Comparison of ENCODE assay signal across 8 mouse cellular contexts in the genomic region with DNA sequence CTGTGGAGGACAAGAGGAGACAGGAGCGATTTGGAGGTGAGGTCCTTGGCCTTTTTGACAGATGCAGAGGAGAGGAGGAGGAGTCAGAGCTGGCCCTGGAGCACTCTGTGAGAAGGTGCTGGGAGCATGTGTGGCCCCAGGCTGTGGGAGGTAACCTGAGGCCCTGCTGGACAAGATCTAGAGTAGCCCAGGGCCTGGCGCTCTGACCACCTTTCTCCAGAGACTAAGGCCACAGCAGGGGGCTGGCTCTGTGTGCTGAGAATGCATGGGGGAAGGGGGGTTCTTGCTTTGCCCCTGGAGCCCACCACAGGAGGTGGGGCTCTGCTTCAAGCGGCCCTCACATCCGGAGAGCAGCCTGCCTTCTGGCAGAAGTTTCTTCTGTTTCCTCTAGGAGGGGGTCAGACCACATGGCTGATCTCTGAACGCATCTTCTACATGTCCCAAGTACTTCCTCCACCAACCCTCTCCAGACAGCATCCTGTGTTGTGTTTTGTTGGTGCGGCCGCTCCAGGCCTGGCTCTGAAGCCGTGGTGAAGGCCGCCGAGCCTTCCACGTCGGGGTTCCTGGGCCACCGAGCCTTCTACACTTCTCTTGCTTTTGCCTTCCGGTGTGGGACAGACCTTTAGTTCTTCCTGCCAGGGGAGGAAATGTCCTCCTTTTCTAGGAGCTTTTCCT. TPM values are rescaled to one million over a fixed set of nuclear protein-coding genes. Genes with fewer than 3 reads are reported as not detected.
A peak's percentile ranks its signal among the peaks of the same experiment; 100 is the strongest.
DNase-seq lines count a peak whose midpoint lies in the region; ATAC-seq and TF ChIP-seq lines count a peak whose summit lies in the region.
"Had no signal": no experiment of that assay in that cellular context is flagged by ENCODE, and none has a peak within 500 bp of the region (broad histone marks: within the 10 kb centered on the region; RNA-seq: fewer than 3 reads in every experiment).

No protein-coding gene starts in this region.

- no peaks in the 10 kb centered on the region for H3K9me3 ChIP-seq in liver, postnatal 0 days (ENCODE audit: low read length)

- no peaks in the 10 kb centered on the region for H3K27me3 ChIP-seq in spleen, adult 2 months (ENCODE audit: control insufficient read depth, insufficient read depth, low read length)
- H3K27me3 ChIP-seq in liver, postnatal 0 days (ENCODE audit: insufficient read depth, low read length), result no peaks in the 10 kb centered on the region

- H3K9ac ChIP-seq in liver, postnatal 0 days (replicated peaks), result no peak overlapping the region

- DNase-seq in spleen, adult 2 months (ENCODE audit: low read depth in 1 of 2, low spot score in 2 of 2), result peak in 1 of 2 experiments; percentile 48
- no peak for DNase-seq in spleen, adult 12 weeks (ENCODE audit: low spot score)
- DNase-seq in liver, postnatal 0 days, result no peak
- no peak for DNase-seq in adrenal gland, postnatal 25 days
- no peak for DNase-seq in right cerebral cortex, postnatal 36 days (ENCODE audit: low spot score in 2 of 2)
- DNase-seq: adrenal gland, postnatal 14 days had no signal

- TF ChIP-seq POLR2A in spleen, adult 2 months (IDR thresholded peaks at IDR 0.05; ENCODE audit: low read depth, low read length), result peak; percentile 33; the same call in 1 of the 2 replicates

- no peak for TF ChIP-seq CTCF in spleen, adult 2 months (IDR thresholded peaks at IDR 0.05; ENCODE audit: extremely low read depth, insufficient read depth, insufficient read length, insufficient replicate concordance)
- TF ChIP-seq CTCF in liver, postnatal 0 days (IDR thresholded peaks at IDR 0.05; ENCODE audit: low read depth), result no peak

- H3K27ac ChIP-seq in spleen, adult 2 months (ENCODE audit: insufficient read depth, low read length), result peak overlapping the region; percentile 99
- H3K27ac ChIP-seq in liver, postnatal 0 days (ENCODE audit: low read depth), result peak overlapping the region; percentile 69

- H3K4me3 ChIP-seq in spleen, adult 2 months (ENCODE audit: extremely low read depth, insufficient read depth, insufficient read length), result peak overlapping the region; percentile 24; the same call in 1 of the 2 replicates
- no peak overlapping the region for H3K4me3 ChIP-seq in liver, postnatal 0 days (ENCODE audit: low read depth, low read length)

- H3K36me3 ChIP-seq in spleen, adult 2 months (ENCODE audit: control insufficient read depth, insufficient read depth, low read length), result no peaks in the 10 kb centered on the region
- no peaks in the 10 kb centered on the region for H3K36me3 ChIP-seq in liver, postnatal 0 days (replicated peaks; ENCODE audit: insufficient read depth, low read length)

- H3K4me1 ChIP-seq in spleen, adult 2 months (ENCODE audit: control insufficient read depth, insufficient read depth, insufficient read length), result peaks cover 74% of the 10 kb centered on the region
- peaks cover 42% of the 10 kb centered on the region for H3K4me1 ChIP-seq in liver, postnatal 0 days (ENCODE audit: insufficient read depth)

- 12% methylated on average over 14 of the region's 14 CpGs for WGBS in spleen, adult 2 months
- 34% methylated on average over 14 of the region's 14 CpGs for WGBS in liver, postnatal 0 days (ENCODE audit: insufficient replicate concordance)

- ATAC-seq in common myeloid progenitor, adult 5-6 weeks (replicated peaks; ENCODE audit: low read depth, poor library complexity, severe bottlenecking), result peak; percentile 33
- peak; percentile 12; the same call in 1 of the 2 replicates for ATAC-seq in liver, postnatal 0 days
- ATAC-seq in megakaryocyte-erythroid progenitor cell, adult 5-6 weeks (replicated peaks; ENCODE audit: low FRiP score, low TSS enrichment, poor library complexity, severe bottlenecking), result no peak

- no peak for TF ChIP-seq EP300 in liver, postnatal 0 days (IDR thresholded peaks at IDR 0.05; ENCODE audit: low read depth)

- no peak overlapping the region for H3K4me2 ChIP-seq in liver, postnatal 0 days (ENCODE audit: low read depth, low read length)

RNA-seq across cellular contexts. Expression of a gene that starts 10.3 kb away (rescaled TPM):
- polyA plus RNA-seq in spleen, adult 2 months (2012; rRNA removed), result 1,465 and 2,211 TPM in 2 replicates
- 165 and 201 TPM in 2 replicates for total RNA-seq in common myeloid progenitor, adult 5-6 weeks (2017)
- 198 and 215 TPM in 2 replicates for polyA plus RNA-seq in liver, postnatal 0 days (2015; fragmentation: Nextera tagmentation; extraction: Ambion mirVana)
- 62.5 and 73.2 TPM in 2 replicates for total RNA-seq in adrenal gland, postnatal 25 days (2021)
- total RNA-seq in megakaryocyte-erythroid progenitor cell, adult 5-6 weeks (2014; fragmentation: Nextera tagmentation), result 87.3 and 101 TPM in 2 replicates
- total RNA-seq in megakaryocyte-erythroid progenitor cell, adult 5-6 weeks (2017), result 34.2 and 55.1 TPM in 2 replicates

RNA-seq across cellular contexts. Expression of a gene that starts 15.9 kb away (rescaled TPM):
- polyA plus RNA-seq in spleen, adult 2 months (2012; rRNA removed), result 33.7 and 43.0 TPM in 2 replicates
- 10.6 and 13.3 TPM in 2 replicates for total RNA-seq in common myeloid progenitor, adult 5-6 weeks (2017)
- 0.88 and 0.99 TPM in 2 replicates for polyA plus RNA-seq in liver, postnatal 0 days (2015; fragmentation: Nextera tagmentation; extraction: Ambion mirVana)
- total RNA-seq in adrenal gland, postnatal 25 days (2021), result 8.1 and 9.4 TPM in 2 replicates
- total RNA-seq in megakaryocyte-erythroid progenitor cell, adult 5-6 weeks (2014; fragmentation: Nextera tagmentation), result 17.9 and 21.8 TPM in 2 replicates
- 5.2 and 7.7 TPM in 2 replicates for total RNA-seq in megakaryocyte-erythroid progenitor cell, adult 5-6 weeks (2017)

RNA-seq across cellular contexts. Expression of a gene that starts 23.4 kb away (rescaled TPM):
- 400 and 461 TPM in 2 replicates for polyA plus RNA-seq in spleen, adult 2 months (2012; rRNA removed)
- total RNA-seq in common myeloid progenitor, adult 5-6 weeks (2017), result 215 and 234 TPM in 2 replicates
- 114 and 125 TPM in 2 replicates for polyA plus RNA-seq in liver, postnatal 0 days (2015; fragmentation: Nextera tagmentation; extraction: Ambion mirVana)
- total RNA-seq in adrenal gland, postnatal 25 days (2021), result 3.5 and 8.4 TPM in 2 replicates
- total RNA-seq in megakaryocyte-erythroid progenitor cell, adult 5-6 weeks (2014; fragmentation: Nextera tagmentation), result 34.9 and 43.4 TPM in 2 replicates
- 36.8 and 45.6 TPM in 2 replicates for total RNA-seq in megakaryocyte-erythroid progenitor cell, adult 5-6 weeks (2017)

RNA-seq across cellular contexts. Expression of a gene that starts 57.6 kb away (rescaled TPM):
- polyA plus RNA-seq in spleen, adult 2 months (2012; rRNA removed), result 4.3 and 5.3 TPM in 2 replicates
- total RNA-seq in common myeloid progenitor, adult 5-6 weeks (2017), result not detected in 2 replicates
- polyA plus RNA-seq in liver, postnatal 0 days (2015; fragmentation: Nextera tagmentation; extraction: Ambion mirVana), result 0.69 and 1.4 TPM in 2 replicates
- 0.15 TPM in 1 of 2 replicates, not detected in the other for total RNA-seq in adrenal gland, postnatal 25 days (2021)
- 0.55 TPM in 1 of 2 replicates, not detected in the other for total RNA-seq in megakaryocyte-erythroid progenitor cell, adult 5-6 weeks (2014; fragmentation: Nextera tagmentation)
- 0.09 TPM in 1 of 2 replicates, not detected in the other for total RNA-seq in megakaryocyte-erythroid progenitor cell, adult 5-6 weeks (2017)
- total RNA-seq: adrenal gland, postnatal 14 days had no signal
